Mouse (Mus musculus): ENCODE measurements around the gene Aif1.

Aif1 gene

GRCm38 (mm10) chr17:35194844-35195630, 19.2 kb upstream of the Aif1 start:
- DNase-seq (ENCODE audit: inconsistent ontology term): no peak

GRCm38 (mm10) chr17:35193881-35194843, 18.3 kb upstream of the Aif1 start, which contains the start of gene Ltb:
TSS of gene Ltb (plus strand) at chr17:35194439.
- no peak for DNase-seq (ENCODE audit: inconsistent ontology term)

- no peak for DNase-seq (ENCODE audit: inconsistent ontology term)
Observed at GRCm38 (mm10) chr17:35192924-35193323, 17.1 kb upstream of the Aif1 start.

- DNase-seq (ENCODE audit: inconsistent ontology term): no peak
Observed at GRCm38 (mm10) chr17:35191723-35192122, 15.9 kb upstream of the Aif1 start.

GRCm38 (mm10) chr17:35190096-35190495, 14.2 kb upstream of the Aif1 start:
- DNase-seq (ENCODE audit: inconsistent ontology term): no peak

GRCm38 (mm10) chr17:35189186-35189585, 13.3 kb upstream of the Aif1 start:
- no peak for DNase-seq (ENCODE audit: inconsistent ontology term)

GRCm38 (mm10) chr17:35187959-35188610, 12.2 kb upstream of the Aif1 start, which contains the start of gene Lst1:
TSS of gene Lst1 (minus strand) at chr17:35188439.
- no peak for DNase-seq (ENCODE audit: inconsistent ontology term)

GRCm38 (mm10) chr17:35187345-35187744, 11.5 kb upstream of the Aif1 start:
- no peak for DNase-seq (ENCODE audit: inconsistent ontology term)

- peak; percentile 51 for DNase-seq (ENCODE audit: inconsistent ontology term)
Observed at GRCm38 (mm10) chr17:35186681-35187080, 10.8 kb upstream of the Aif1 start.

- DNase-seq (ENCODE audit: inconsistent ontology term): peak; percentile 84
Observed at GRCm38 (mm10) chr17:35185639-35186611, 10.1 kb upstream of the Aif1 start.

- no peak for DNase-seq (ENCODE audit: inconsistent ontology term)
Observed at GRCm38 (mm10) chr17:35180093-35180492, 4.2 kb upstream of the Aif1 start.

- DNase-seq (ENCODE audit: inconsistent ontology term): peak; percentile 74
Observed at GRCm38 (mm10) chr17:35178528-35178927, 2.7 kb upstream of the Aif1 start.

GRCm38 (mm10) chr17:35175382-35175781, 486 bp downstream of the Aif1 start:
- DNase-seq (ENCODE audit: inconsistent ontology term): no peak

- DNase-seq (ENCODE audit: inconsistent ontology term): no peak
Observed at GRCm38 (mm10) chr17:35174201-35174977, 1.5 kb downstream of the Aif1 start.

- no peak for DNase-seq (ENCODE audit: inconsistent ontology term)
Observed at GRCm38 (mm10) chr17:35173329-35173728, 2.5 kb downstream of the Aif1 start.

GRCm38 (mm10) chr17:35172445-35173234, 3.2 kb downstream of the Aif1 start:
- DNase-seq (ENCODE audit: inconsistent ontology term): no peak

GRCm38 (mm10) chr17:35168541-35169207, 7.2 kb downstream of the Aif1 start:
- no peak for DNase-seq (ENCODE audit: inconsistent ontology term)

- no peak for DNase-seq (ENCODE audit: inconsistent ontology term)
Observed at GRCm38 (mm10) chr17:35167794-35168193, 8.1 kb downstream of the Aif1 start.
